Comparison of ENCODE assay signal across 23 mouse cellular contexts in the genomic region with DNA sequence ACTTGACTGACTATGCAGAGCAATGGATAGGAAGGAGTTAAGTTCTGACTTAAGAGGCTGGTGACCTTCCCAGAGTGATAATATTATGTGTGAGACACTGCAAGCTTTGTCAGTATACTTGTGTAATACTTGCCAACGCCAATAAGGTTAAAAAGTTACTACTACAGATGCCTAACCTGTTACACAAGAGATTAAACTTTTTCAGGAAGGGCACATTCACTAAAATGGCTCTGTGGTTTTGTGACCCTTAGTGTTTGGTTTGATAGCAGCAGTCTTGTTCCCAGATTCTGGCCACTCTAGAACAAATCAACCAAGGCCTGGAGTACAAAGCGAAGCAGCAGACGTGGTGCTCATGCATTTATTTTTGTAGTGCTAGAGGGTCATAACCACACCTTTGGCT. TPM values are rescaled to one million over a fixed set of nuclear protein-coding genes. Genes with fewer than 3 reads are reported as not detected.
DNase-seq lines count a peak whose midpoint lies in the region; ATAC-seq and TF ChIP-seq lines count a peak whose summit lies in the region.
"Had no signal": no experiment of that assay in that cellular context is flagged by ENCODE, and none has a peak within 500 bp of the region (broad histone marks: within the 10 kb centered on the region; RNA-seq: fewer than 3 reads in every experiment).

No protein-coding gene starts in this region.

- peaks cover 4% of the 10 kb centered on the region; the same call in 1 of the 2 replicates for H3K36me3 ChIP-seq in kidney, embryonic 15.5 days
- H3K36me3 ChIP-seq in intestine, postnatal 0 days (ENCODE audit: control insufficient read depth, insufficient read depth) = no peaks in the 10 kb centered on the region
- H3K36me3 ChIP-seq: embryonic facial prominence, embryonic 12.5 days; forebrain, embryonic 10.5 days; heart, embryonic 13.5 days; limb, embryonic 12.5 days; midbrain, embryonic 12.5 days had no signal

- 81% methylated on average over 3 of the region's 3 CpGs for WGBS in kidney, embryonic 15.5 days
- 43% methylated on average over 3 of the region's 3 CpGs for WGBS in intestine, postnatal 0 days

- no peak overlapping the region for H3K9ac ChIP-seq in kidney, embryonic 15.5 days
- H3K9ac ChIP-seq in intestine, postnatal 0 days (ENCODE audit: low read depth, low read length) = no peak overlapping the region
- H3K9ac ChIP-seq: embryonic facial prominence, embryonic 12.5 days; heart, embryonic 13.5 days; limb, embryonic 12.5 days; midbrain, embryonic 12.5 days had no signal

- no peak for ATAC-seq in kidney, embryonic 15.5 days (replicated peaks; ENCODE audit: low FRiP score)
- no peak for ATAC-seq in intestine, postnatal 0 days
- peak; percentile 44 for ATAC-seq in megakaryocyte-erythroid progenitor cell, adult 5-6 weeks (replicated peaks; ENCODE audit: low FRiP score, low TSS enrichment, poor library complexity, severe bottlenecking)
- ATAC-seq in inflammation-experienced regulatory T-cells, adult 6 months = no peak

- H3K4me1 ChIP-seq in kidney, embryonic 15.5 days = peaks cover 20% of the 10 kb centered on the region
- H3K4me1 ChIP-seq in intestine, postnatal 0 days (replicated peaks; ENCODE audit: control insufficient read depth, insufficient read depth, low read length) = peaks cover 3% of the 10 kb centered on the region; the same call in 1 of the 2 replicates

- peak; percentile 83 for DNase-seq in kidney, adult 9 months
- DNase-seq in c-Kit-negative CD71-positive TER-119-positive erythroid progenitor cells, embryonic 14.5 days (ENCODE audit: low read depth, low spot score) = peak; percentile 44
- no peak for DNase-seq in retina, postnatal 1 day
- DNase-seq in right cerebral cortex, postnatal 10 days (ENCODE audit: low spot score in 2 of 2) = no peak
- DNase-seq: adrenal gland, postnatal 10 days; B cell, adult 2 months; cerebellum, postnatal 36 days; gastrocnemius, postnatal 14 days; lung, postnatal 10 days; right cerebral cortex, adult 18-20 months; thymus, adult 2 months had no signal

- no peak overlapping the region for H3K4me3 ChIP-seq in kidney, embryonic 15.5 days (replicated peaks)
- no peak overlapping the region for H3K4me3 ChIP-seq in intestine, postnatal 0 days (ENCODE audit: low read depth, low read length)
- H3K4me3 ChIP-seq: embryonic facial prominence, embryonic 12.5 days; forebrain, embryonic 10.5 days; heart, embryonic 13.5 days; layer of hippocampus, adult 2 months; limb, embryonic 12.5 days; midbrain, embryonic 12.5 days; myocyte had no signal

- TF ChIP-seq CTCF in intestine, postnatal 0 days (IDR thresholded peaks at IDR 0.05; ENCODE audit: low read depth) = no peak

- no peak overlapping the region for H3K27ac ChIP-seq in kidney, embryonic 15.5 days
- peak overlapping the region; percentile 47 for H3K27ac ChIP-seq in intestine, postnatal 0 days (ENCODE audit: low read depth, low read length)
- H3K27ac ChIP-seq: embryonic facial prominence, embryonic 12.5 days; forebrain, embryonic 10.5 days; heart, embryonic 13.5 days; layer of hippocampus, adult 2 months; limb, embryonic 12.5 days; midbrain, embryonic 12.5 days had no signal

- no peaks in the 10 kb centered on the region for H3K9me3 ChIP-seq in kidney, embryonic 15.5 days (replicated peaks)
- H3K9me3 ChIP-seq in intestine, postnatal 0 days (ENCODE audit: control insufficient read depth) = no peaks in the 10 kb centered on the region
- H3K9me3 ChIP-seq: embryonic facial prominence, embryonic 12.5 days; forebrain, embryonic 10.5 days; heart, embryonic 13.5 days; limb, embryonic 12.5 days; midbrain, embryonic 12.5 days had no signal

- no peak overlapping the region for H3K4me2 ChIP-seq in kidney, embryonic 15.5 days
- no peak overlapping the region for H3K4me2 ChIP-seq in intestine, postnatal 0 days (replicated peaks; ENCODE audit: low read depth)
- H3K4me2 ChIP-seq: embryonic facial prominence, embryonic 12.5 days; heart, embryonic 13.5 days; limb, embryonic 12.5 days; midbrain, embryonic 12.5 days had no signal

- no peaks in the 10 kb centered on the region for H3K27me3 ChIP-seq in kidney, embryonic 15.5 days
- no peaks in the 10 kb centered on the region for H3K27me3 ChIP-seq in intestine, postnatal 0 days (replicated peaks; ENCODE audit: control insufficient read depth, insufficient read depth, low read length)
- H3K27me3 ChIP-seq: embryonic facial prominence, embryonic 12.5 days; heart, embryonic 13.5 days; limb, embryonic 12.5 days; midbrain, embryonic 12.5 days had no signal

RNA-seq across cellular contexts. Expression of a gene that starts 1.5 kb away (rescaled TPM):
- 66.6 and 68.0 TPM in 2 replicates for polyA plus RNA-seq in kidney, embryonic 15.5 days (2015; fragmentation: Nextera tagmentation; extraction: Ambion mirVana)
- polyA plus RNA-seq in intestine, postnatal 0 days (2015; fragmentation: Nextera tagmentation; extraction: Ambion mirVana) = 81.1 and 87.4 TPM in 2 replicates
- 116 and 170 TPM in 2 replicates for total RNA-seq in megakaryocyte-erythroid progenitor cell, adult 5-6 weeks (2014; fragmentation: Nextera tagmentation)
- total RNA-seq in megakaryocyte-erythroid progenitor cell, adult 5-6 weeks (2017) = 55.2 and 71.9 TPM in 2 replicates
- 10 to 100 TPM; 48.7 to 54.7 (median 50.4) TPM for polyA plus RNA-seq in inflammation-experienced regulatory T-cells, adult 6 months (2017; shearing (Covaris generic))

RNA-seq across cellular contexts. Expression of a gene that starts 20.0 kb away (rescaled TPM):
- 0.23 and 0.43 TPM in 2 replicates for polyA plus RNA-seq in kidney, embryonic 15.5 days (2015; fragmentation: Nextera tagmentation; extraction: Ambion mirVana)
- 1.5 and 2.0 TPM in 2 replicates for polyA plus RNA-seq in intestine, postnatal 0 days (2015; fragmentation: Nextera tagmentation; extraction: Ambion mirVana)
- 0.11 TPM in 1 of 2 replicates, not detected in the other for total RNA-seq in megakaryocyte-erythroid progenitor cell, adult 5-6 weeks (2014; fragmentation: Nextera tagmentation)
- not detected in 2 replicates for total RNA-seq in megakaryocyte-erythroid progenitor cell, adult 5-6 weeks (2017)
- polyA plus RNA-seq in inflammation-experienced regulatory T-cells, adult 6 months (2017; shearing (Covaris generic)) = not detected
- total RNA-seq: gastrocnemius, postnatal 14 days; neutrophil, adult 5-6 weeks had no signal
- polyA plus RNA-seq: myocyte had no signal

RNA-seq across cellular contexts. Expression of a gene that starts 27.8 kb away (rescaled TPM):
- polyA plus RNA-seq in kidney, embryonic 15.5 days (2015; fragmentation: Nextera tagmentation; extraction: Ambion mirVana) = 0.23 TPM in 2 replicates
- polyA plus RNA-seq in intestine, postnatal 0 days (2015; fragmentation: Nextera tagmentation; extraction: Ambion mirVana) = 0.03 TPM in 2 replicates
- 4.6 and 5.6 TPM in 2 replicates for total RNA-seq in megakaryocyte-erythroid progenitor cell, adult 5-6 weeks (2014; fragmentation: Nextera tagmentation)
- 3.1 and 4.0 TPM in 2 replicates for total RNA-seq in megakaryocyte-erythroid progenitor cell, adult 5-6 weeks (2017)
- not detected for polyA plus RNA-seq in inflammation-experienced regulatory T-cells, adult 6 months (2017; shearing (Covaris generic))
- total RNA-seq: neutrophil, adult 5-6 weeks had no signal
- polyA plus RNA-seq: myocyte had no signal

RNA-seq across cellular contexts. Expression of a gene that starts 28.5 kb away (rescaled TPM):
- polyA plus RNA-seq in kidney, embryonic 15.5 days (2015; fragmentation: Nextera tagmentation; extraction: Ambion mirVana) = 34.3 and 38.7 TPM in 2 replicates
- polyA plus RNA-seq in intestine, postnatal 0 days (2015; fragmentation: Nextera tagmentation; extraction: Ambion mirVana) = 10.0 and 11.1 TPM in 2 replicates
- 56.5 and 74.1 TPM in 2 replicates for total RNA-seq in megakaryocyte-erythroid progenitor cell, adult 5-6 weeks (2014; fragmentation: Nextera tagmentation)
- 45.4 and 57.9 TPM in 2 replicates for total RNA-seq in megakaryocyte-erythroid progenitor cell, adult 5-6 weeks (2017)
- 10 to 100 TPM; 44.9 to 51.8 (median 50.5) TPM for polyA plus RNA-seq in inflammation-experienced regulatory T-cells, adult 6 months (2017; shearing (Covaris generic))

Comparison
In these comparisons a context has a peak if more than half of its experiments do, and no peak if none do; other contexts are left out.
1. DNase-seq: peak in kidney, adult 9 months (single experiment) and c-Kit-negative CD71-positive TER-119-positive erythroid progenitor cells, embryonic 14.5 days (single experiment); none in retina, postnatal 1 day (single experiment) and right cerebral cortex, postnatal 10 days (0 of 2).